Mouse (Mus musculus) neural tube, postnatal 0 days (tissue): ENCODE measurements around the gene Map4k1. TPM values are rescaled to one million over a fixed set of nuclear protein-coding genes. Genes with fewer than 3 reads are reported as not detected.

Source experiments
- microRNA-seq: library from miRNA; unstranded; fragments of <30 nt; microRNA quantifications from one replicate; pipeline ENCODE4, GENCODE M21; 2016
- polyA plus RNA-seq: library from polyadenylated mRNA; unstranded; fragments of >200 nt; fragmentation: Nextera tagmentation; extraction: Ambion mirVana; gene quantifications from 2 replicates; pipeline ENCODE4 v1.2.1, GENCODE M21; 2015

Map4k1 gene
- 11.8 and 12.8 TPM in 2 replicates for polyA plus RNA-seq

GRCm38 (mm10) chr7:28981651-28982273, at the start of gene Map4k1, which contains the start of gene Eif3k:
TSS of gene Map4k1 (plus strand) at chr7:28982050.
TSS of gene Eif3k (minus strand) at chr7:28981864.

DNA sequence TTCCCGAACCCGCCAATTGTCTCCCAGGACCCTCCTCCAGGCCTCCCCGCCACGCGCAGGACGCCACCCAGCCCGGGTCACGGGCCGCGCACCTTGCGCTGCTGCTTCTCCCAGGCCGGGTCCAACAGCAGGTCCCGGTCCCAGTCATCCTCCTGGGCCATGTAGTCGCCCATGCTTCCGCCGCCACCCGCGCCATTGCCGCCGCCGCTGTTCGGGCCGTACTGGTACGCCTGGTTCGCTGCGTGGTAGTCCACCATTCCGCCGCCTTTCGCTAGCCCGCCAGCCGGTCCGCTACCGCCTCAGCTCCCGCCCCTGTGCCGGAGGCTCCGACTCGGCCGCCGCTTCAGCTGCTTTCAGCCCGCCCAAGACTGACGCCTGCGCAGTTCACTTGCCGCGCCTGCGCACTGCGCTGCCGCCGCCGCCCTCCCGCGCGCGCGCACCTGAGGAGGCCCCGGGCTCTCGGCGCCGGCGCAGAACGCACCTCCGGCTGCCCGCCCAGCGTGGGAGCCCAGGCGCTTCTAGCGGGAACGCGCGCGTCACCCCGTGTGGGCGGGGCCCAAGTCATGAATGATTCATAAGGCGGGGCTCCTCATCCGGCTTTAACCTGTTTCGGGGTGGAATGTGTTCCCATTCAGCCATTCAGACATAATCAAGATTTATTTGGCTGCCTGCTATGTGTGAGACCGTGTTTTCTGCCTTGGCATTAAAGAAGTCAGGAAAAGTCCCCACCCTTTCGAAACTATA, 19.8 kb upstream of the Map4k1 start, which contains the start of gene Actn4:
Gene Actn4, minus strand, starts transcription at position 414 of the 744 bp plus-strand sequence.

Small RNA genes within 50 kb of the gene (microRNA-seq; reads per million reads assigned to microRNA genes)
- not detected for gene Gm44408

Other genes starting within 250 kb of the Map4k1 start
- gene Mrps12, start 240.2 kb upstream of the Map4k1 start, polyA plus RNA-seq, result 125 and 130 TPM in 2 replicates
- gene Sars2, start 240.1 kb upstream of the Map4k1 start, polyA plus RNA-seq, result 18.5 and 21.8 TPM in 2 replicates
- gene Ccer2, start 225.9 kb upstream of the Map4k1 start, polyA plus RNA-seq, result 1.5 and 2.1 TPM in 2 replicates
- 154 and 178 TPM in 2 replicates for gene Sirt2, start 215.3 kb upstream of the Map4k1 start, polyA plus RNA-seq
- 77.9 and 82.5 TPM in 2 replicates for gene Nfkbib, start 214.5 kb upstream of the Map4k1 start, polyA plus RNA-seq
- 2.5 TPM in 2 replicates for gene Rinl, start 193.1 kb upstream of the Map4k1 start, polyA plus RNA-seq
- gene Hnrnpl, start 173.5 kb upstream of the Map4k1 start, polyA plus RNA-seq, result 155 and 161 TPM in 2 replicates
- 135 and 151 TPM in 2 replicates for gene Ech1, start 156.8 kb upstream of the Map4k1 start, polyA plus RNA-seq
- 6.1 and 7.7 TPM in 2 replicates for gene Lgals4, start 148.2 kb upstream of the Map4k1 start, polyA plus RNA-seq
- 3.5 and 4.3 TPM in 2 replicates for gene Lgals7, start 118.2 kb upstream of the Map4k1 start, polyA plus RNA-seq
- 0.43 and 0.56 TPM in 2 replicates for gene Capn12, start 100.6 kb upstream of the Map4k1 start, polyA plus RNA-seq
- gene Actn4, start 19.7 kb upstream of the Map4k1 start, polyA plus RNA-seq, result 110 and 120 TPM in 2 replicates
- gene Eif3k, start 186 bp upstream of the Map4k1 start, polyA plus RNA-seq, result 307 and 320 TPM in 2 replicates
- 11.1 and 15.3 TPM in 2 replicates for gene Ryr1, start 143.1 kb downstream of the Map4k1 start, polyA plus RNA-seq
- 0.90 and 1.4 TPM in 2 replicates for gene Rasgrp4, start 152.8 kb downstream of the Map4k1 start, polyA plus RNA-seq
- gene Fam98c, start 174.2 kb downstream of the Map4k1 start, polyA plus RNA-seq, result 79.0 and 80.4 TPM in 2 replicates
- gene Ggn, start 188.2 kb downstream of the Map4k1 start, polyA plus RNA-seq, result 0.28 and 0.55 TPM in 2 replicates
- gene Spred3, start 188.4 kb downstream of the Map4k1 start, polyA plus RNA-seq, result 12.6 and 14.1 TPM in 2 replicates
- 278 and 284 TPM in 2 replicates for gene Psmd8, start 198.7 kb downstream of the Map4k1 start, polyA plus RNA-seq
- gene Catsperg1, start 232.0 kb downstream of the Map4k1 start, polyA plus RNA-seq, result 1.1 and 3.3 TPM in 2 replicates